Mouse (Mus musculus): ENCODE measurements around the gene Zscan12. TPM values are rescaled to one million over a fixed set of nuclear protein-coding genes. Genes with fewer than 3 reads are reported as not detected.

Zscan12 gene
- polyA plus RNA-seq, 1 experiment from 2014 or later: 20.5 TPM

Small RNA genes within 50 kb of the gene (microRNA-seq; reads per million reads assigned to microRNA genes)
- gene Mir6942 (ENCODE audit: insufficient number of aligned reads): not detected

Other genes with a start within 250 kb of the Zscan12 start
- not detected in 2 replicates for gene Olfr263, start 233.2 kb upstream of the Zscan12 start, polyA plus RNA-seq (2014; fragmentation: Nextera tagmentation; extraction: Ambion mirVana)
- gene Olfr1368, start 217.0 kb upstream of the Zscan12 start, polyA plus RNA-seq (2014; fragmentation: Nextera tagmentation; extraction: Ambion mirVana): not detected in 2 replicates
- gene Trim27, start 183.4 kb upstream of the Zscan12 start, polyA plus RNA-seq (2014; fragmentation: Nextera tagmentation; extraction: Ambion mirVana): 178 and 183 TPM in 2 replicates
- not detected in 2 replicates for gene Gpx5, start 70.1 kb upstream of the Zscan12 start, polyA plus RNA-seq (2014; fragmentation: Nextera tagmentation; extraction: Ambion mirVana)
- not detected in 2 replicates for gene Gpx6, start 50.7 kb upstream of the Zscan12 start, polyA plus RNA-seq (2014; fragmentation: Nextera tagmentation; extraction: Ambion mirVana)
- not detected in 2 replicates for gene Olfr1367, start 15.9 kb upstream of the Zscan12 start, polyA plus RNA-seq (2014; fragmentation: Nextera tagmentation; extraction: Ambion mirVana)
- 89.7 and 91.3 TPM in 2 replicates for gene Zkscan3, start 39.9 kb downstream of the Zscan12 start, polyA plus RNA-seq (2014; fragmentation: Nextera tagmentation; extraction: Ambion mirVana)
- 6.9 and 8.3 TPM in 2 replicates for gene Pgbd1, start 78.2 kb downstream of the Zscan12 start, polyA plus RNA-seq (2014; fragmentation: Nextera tagmentation; extraction: Ambion mirVana)
- gene Zscan26, start 90.9 kb downstream of the Zscan12 start, polyA plus RNA-seq (2014; fragmentation: Nextera tagmentation; extraction: Ambion mirVana): 19.5 and 22.2 TPM in 2 replicates
- gene Nkapl, start 105.7 kb downstream of the Zscan12 start, polyA plus RNA-seq (2014; fragmentation: Nextera tagmentation; extraction: Ambion mirVana): 2.7 and 3.9 TPM in 2 replicates
- gene Zkscan4, start 116.1 kb downstream of the Zscan12 start, polyA plus RNA-seq (2014; fragmentation: Nextera tagmentation; extraction: Ambion mirVana): 4.4 and 5.3 TPM in 2 replicates
- not detected in 2 replicates for gene Gm10065, start 116.6 kb downstream of the Zscan12 start, polyA plus RNA-seq (2014; fragmentation: Nextera tagmentation; extraction: Ambion mirVana)
- 0.27 TPM in 1 of 2 replicates, not detected in the other for gene AK157302, start 132.4 kb downstream of the Zscan12 start, polyA plus RNA-seq (2014; fragmentation: Nextera tagmentation; extraction: Ambion mirVana)
- 2.7 and 3.6 TPM in 2 replicates for gene Gm11273, start 138.6 kb downstream of the Zscan12 start, polyA plus RNA-seq (2014; fragmentation: Nextera tagmentation; extraction: Ambion mirVana)
- 10.2 and 10.6 TPM in 2 replicates for gene Zkscan8, start 168.3 kb downstream of the Zscan12 start, polyA plus RNA-seq (2014; fragmentation: Nextera tagmentation; extraction: Ambion mirVana)
- 0.27 and 0.43 TPM in 2 replicates for gene Olfr1366, start 180.0 kb downstream of the Zscan12 start, polyA plus RNA-seq (2014; fragmentation: Nextera tagmentation; extraction: Ambion mirVana)
- not detected in 2 replicates for gene Olfr1535, start 197.1 kb downstream of the Zscan12 start, polyA plus RNA-seq (2014; fragmentation: Nextera tagmentation; extraction: Ambion mirVana)
- not detected in 2 replicates for gene Olfr1364, start 218.9 kb downstream of the Zscan12 start, polyA plus RNA-seq (2014; fragmentation: Nextera tagmentation; extraction: Ambion mirVana)